Mouse (Mus musculus) activated CD4-positive, CD25-positive, alpha-beta regulatory T cell, adult 4 months (primary cell): ENCODE measurements around the gene Tssc4. TPM values are rescaled to one million over a fixed set of nuclear protein-coding genes. Genes with fewer than 3 reads are reported as not detected.

ENCODE experiments used
- ATAC-seq: one replicate; pipeline ENCODE4 v1.8.0; 2017
- polyA plus RNA-seq, 2 experiments: library from polyadenylated mRNA; unstranded; fragments of 100-300 nt; shearing (Covaris generic); gene quantifications; one replicate each; pipeline ENCODE4 v1.2.1; 2017

Gene Tssc4
- 10 to 100 TPM; 22.8 to 50.7 TPM for polyA plus RNA-seq

GRCm38 (mm10) chr7:143068882-143069591 lies at the start of gene Tssc4:
TSS of gene Tssc4 (plus strand) at chr7:143069249.
- ATAC-seq = peak; percentile 95

- no peak for ATAC-seq
These were observed 49.0 kb upstream of the Tssc4 start for GRCm38 (mm10) chr7:143020040-143020439.

- peak; percentile 3 for ATAC-seq
These were observed 48.3 kb upstream of the Tssc4 start for GRCm38 (mm10) chr7:143020764-143021163.

- peak; percentile 65 for ATAC-seq
These were observed 47.5 kb upstream of the Tssc4 start for GRCm38 (mm10) chr7:143021356-143022164.

- no peak for ATAC-seq
These were observed 45.5 kb upstream of the Tssc4 start for GRCm38 (mm10) chr7:143023499-143023898.

- ATAC-seq = no peak
These were observed 44.8 kb upstream of the Tssc4 start for GRCm38 (mm10) chr7:143024293-143024692.

GRCm38 (mm10) chr7:143025496-143025895 lies 43.6 kb upstream of the Tssc4 start:
- no peak for ATAC-seq

- ATAC-seq = no peak
These were observed 41.9 kb upstream of the Tssc4 start for GRCm38 (mm10) chr7:143027196-143027595.

- no peak for ATAC-seq
These were observed 37.2 kb upstream of the Tssc4 start for GRCm38 (mm10) chr7:143031816-143032215.

GRCm38 (mm10) chr7:143033581-143033980 lies 35.5 kb upstream of the Tssc4 start:
- no peak for ATAC-seq

- ATAC-seq = no peak
These were observed 34.9 kb upstream of the Tssc4 start for GRCm38 (mm10) chr7:143034112-143034511.

GRCm38 (mm10) chr7:143034519-143035450 lies 34.3 kb upstream of the Tssc4 start:
- no peak for ATAC-seq

GRCm38 (mm10) chr7:143036787-143037186 lies 32.3 kb upstream of the Tssc4 start:
- ATAC-seq = no peak

GRCm38 (mm10) chr7:143037306-143037705 lies 31.7 kb upstream of the Tssc4 start:
- ATAC-seq = no peak

- no peak for ATAC-seq
These were observed 30.7 kb upstream of the Tssc4 start for GRCm38 (mm10) chr7:143038174-143038931.

GRCm38 (mm10) chr7:143040561-143040960 lies 28.5 kb upstream of the Tssc4 start:
- no peak for ATAC-seq

- no peak for ATAC-seq
These were observed 27.8 kb upstream of the Tssc4 start for GRCm38 (mm10) chr7:143041138-143041822.

- ATAC-seq = no peak
These were observed 27.0 kb upstream of the Tssc4 start for GRCm38 (mm10) chr7:143042089-143042488.

GRCm38 (mm10) chr7:143042897-143043300 lies 26.1 kb upstream of the Tssc4 start:
- ATAC-seq = no peak

GRCm38 (mm10) chr7:143044049-143044825 lies 24.8 kb upstream of the Tssc4 start:
- no peak for ATAC-seq

- ATAC-seq = no peak
These were observed 24.2 kb upstream of the Tssc4 start for GRCm38 (mm10) chr7:143044826-143045206.
